Mouse (Mus musculus) WW6 (cell line): Measurements from ENCODE around the gene Nfat5.

Source experiments
- DNase-seq: peaks from one replicate; pipeline ENCODE4 v3.0.0-alpha.2; 2013; ENCODE audit warnings: low read depth, low spot score

The Nfat5 gene

GRCm38 (mm10) chr8:107397665-107398064 is 104.4 kb downstream of the Nfat5 start:
- no peak for DNase-seq

GRCm38 (mm10) chr8:107399495-107399894 is 106.2 kb downstream of the Nfat5 start:
- DNase-seq: no peak

GRCm38 (mm10) chr8:107401866-107402265 is 108.6 kb downstream of the Nfat5 start:
- no peak for DNase-seq

- DNase-seq: peak; percentile 98
Observed at GRCm38 (mm10) chr8:107403038-107403781, 109.9 kb downstream of the Nfat5 start, which contains the start of gene Nqo1. TSS of gene Nqo1 (minus strand) at chr8:107403206.

- DNase-seq: no peak
Observed at GRCm38 (mm10) chr8:107404057-107404456, 110.8 kb downstream of the Nfat5 start.

- DNase-seq: no peak
Observed at GRCm38 (mm10) chr8:107405935-107406334, 112.7 kb downstream of the Nfat5 start.

- peak; percentile 55 for DNase-seq
Observed at GRCm38 (mm10) chr8:107411391-107411790, 118.1 kb downstream of the Nfat5 start.

GRCm38 (mm10) chr8:107412552-107412951 is 119.3 kb downstream of the Nfat5 start:
- no peak for DNase-seq

GRCm38 (mm10) chr8:107413881-107414280 is 120.6 kb downstream of the Nfat5 start:
- DNase-seq: no peak

GRCm38 (mm10) chr8:107417001-107417400 is 123.7 kb downstream of the Nfat5 start:
- no peak for DNase-seq

GRCm38 (mm10) chr8:107424176-107424575 is 130.9 kb downstream of the Nfat5 start:
- DNase-seq: no peak

- peak; percentile 97 for DNase-seq
Observed at GRCm38 (mm10) chr8:107424597-107425229, 131.4 kb downstream of the Nfat5 start, which contains the start of gene Nob1. TSS of gene Nob1 (minus strand) at chr8:107425051.

GRCm38 (mm10) chr8:107425230-107425597 is 131.9 kb downstream of the Nfat5 start:
- DNase-seq: no peak
